Mouse (Mus musculus) kidney, embryonic 16.5 days (tissue): Measurements from ENCODE around the gene Selenof. TPM values are rescaled to one million over a fixed set of nuclear protein-coding genes. Genes with fewer than 3 reads are reported as not detected.

Experiments used
- ATAC-seq: fragments of 200-750 bp; cut with Nextera tagmentation; 2 replicates; pipeline ENCODE4 v1.8.0; 2017; ENCODE audit warnings: moderate TSS enrichment; ENCODE audit not compliant: low FRiP score, low TSS enrichment
- H3K27ac ChIP-seq: fragments of 300-500 bp; sonication (generic); 2 replicates; pipeline ENCODE4 v1.5.1; 2014; ENCODE audit warnings: low read length
- H3K27me3 ChIP-seq: fragments of 300-500 bp; sonication (generic); 2 replicates; pipeline ENCODE4 v1.6.1; 2014; ENCODE audit warnings: low read length, control low read depth, mixed read lengths; ENCODE audit not compliant: insufficient read depth
- H3K36me3 ChIP-seq: fragments of 300-500 bp; sonication (generic); 2 replicates; pipeline ENCODE4 v1.6.1; 2014; ENCODE audit warnings: low read length, control low read depth, mixed read lengths; ENCODE audit not compliant: insufficient read depth
- H3K4me1 ChIP-seq: fragments of 300-500 bp; sonication (generic); 2 replicates; pipeline ENCODE4 v1.6.1; 2014; ENCODE audit warnings: low read length, control low read depth, mixed read lengths; ENCODE audit not compliant: insufficient read depth
- H3K4me2 ChIP-seq: fragments of 300-500 bp; sonication (generic); replicated peaks from 2 replicates; pipeline ENCODE4 v1.6.1; 2014; ENCODE audit warnings: low read depth, low read length
- H3K4me3 ChIP-seq: fragments of 300-500 bp; sonication (generic); 2 replicates; pipeline ENCODE4 v1.5.1; 2014; ENCODE audit warnings: mild to moderate bottlenecking, low read length
- H3K9ac ChIP-seq: fragments of 300-500 bp; sonication (generic); replicated peaks from 2 replicates; pipeline ENCODE4 v1.6.1; 2014; ENCODE audit warnings: low read length
- H3K9me3 ChIP-seq: fragments of 300-500 bp; sonication (generic); 2 replicates; pipeline ENCODE4 v1.6.1; 2016; ENCODE audit warnings: low read length, control low read depth
- WGBS: fragments of 180-500 bp; shearing (Covaris S2); extraction: QIAGEN DNeasy Blood & Tissue Kit; methylation state at CpG from one replicate; pipeline ENCODE4 v1.1.7; 2014; 5-methylcytosine and 5-hydroxymethylcytosine counted together
- polyA plus RNA-seq: library from polyadenylated mRNA; unstranded; fragments of >200 nt; fragmentation: Nextera tagmentation; extraction: Ambion mirVana; gene quantifications from 2 replicates; pipeline ENCODE4 v1.2.1, GENCODE M21; 2015

Gene Selenof
- polyA plus RNA-seq, 1 experiment from 2014 or later: 709 TPM

DNA sequence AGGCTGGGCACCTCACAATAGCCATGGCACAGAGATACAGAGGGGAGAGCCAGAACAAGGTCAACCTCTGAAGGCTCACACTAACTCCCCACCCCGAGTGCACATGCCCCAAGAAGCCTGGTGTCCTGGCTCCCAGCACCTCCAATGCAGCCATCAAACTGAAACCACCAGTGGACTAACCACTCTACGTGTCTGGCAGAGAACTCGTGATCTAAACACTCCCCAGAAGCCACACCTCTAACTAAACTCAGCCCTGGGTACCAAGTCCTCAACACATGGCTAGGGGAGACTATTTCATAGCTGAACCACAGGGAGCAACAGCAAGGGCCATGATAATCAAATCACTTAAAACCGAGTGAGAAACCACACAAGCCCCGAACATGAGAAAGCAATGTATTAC is 11.8 kb upstream of the Selenof start:
- Histone ChIP-seq H3K4me1 (peaks cover 19% of the 10 kb centered on the region), H3K27ac (no peak overlapping the region), H3K4me3 (no peak overlapping the region), H3K9me3 (no peaks in the 10 kb centered on the region), H3K36me3 (no peaks in the 10 kb centered on the region), H3K27me3 (no peaks in the 10 kb centered on the region), H3K9ac (no peak overlapping the region), H3K4me2 (no peak overlapping the region)
- WGBS: 54% methylated on average over 5 of the region's 5 CpGs
- ATAC-seq: no peak

DNA sequence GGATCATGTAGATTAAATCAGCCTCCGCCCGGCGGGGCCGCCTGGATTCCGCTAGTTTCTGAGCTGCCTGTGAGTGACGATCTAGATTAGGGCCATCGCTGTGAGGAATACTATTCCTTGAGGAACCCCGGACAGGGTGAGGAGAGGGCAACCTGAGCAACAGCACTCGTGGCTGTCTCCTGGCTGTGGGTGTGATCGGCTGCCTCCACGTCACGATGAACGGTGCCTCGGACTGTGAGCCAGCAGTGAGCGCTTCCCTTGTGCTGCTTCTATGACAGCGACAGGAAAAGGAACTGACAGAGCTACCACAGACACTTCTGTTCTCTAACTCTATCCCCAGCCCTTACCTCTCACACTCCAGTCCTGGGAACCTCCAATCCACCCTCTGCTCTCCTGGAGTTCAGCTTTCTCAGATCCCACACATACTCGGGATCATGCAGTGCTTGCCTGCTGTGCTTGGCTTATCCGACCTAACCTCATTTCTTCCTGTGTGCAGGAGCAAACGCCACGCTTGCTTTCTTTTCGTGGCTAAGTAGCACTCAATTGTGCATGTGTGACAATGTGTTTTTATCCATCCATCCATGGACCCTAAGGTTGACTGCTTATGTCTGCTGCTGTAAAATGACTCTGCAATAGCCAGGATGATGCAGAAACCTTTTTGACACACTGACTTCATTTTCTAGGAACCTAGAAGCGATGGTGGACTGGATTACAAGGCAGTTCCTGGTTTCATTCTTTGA is 8.4 kb upstream of the Selenof start:
- H3K4me1 ChIP-seq: peaks cover 14% of the 10 kb centered on the region
- H3K4me2 ChIP-seq: no peak overlapping the region
- no peak overlapping the region for H3K4me3 ChIP-seq
- H3K9ac ChIP-seq: no peak overlapping the region
- H3K27ac ChIP-seq: no peak overlapping the region
- no peaks in the 10 kb centered on the region for H3K36me3 ChIP-seq
- 64% methylated on average over 22 of the region's 22 CpGs for WGBS
- no peaks in the 10 kb centered on the region for H3K9me3 ChIP-seq
- H3K27me3 ChIP-seq: no peaks in the 10 kb centered on the region
- ATAC-seq: peak; percentile 47; the same call in 1 of the 2 replicates

DNA sequence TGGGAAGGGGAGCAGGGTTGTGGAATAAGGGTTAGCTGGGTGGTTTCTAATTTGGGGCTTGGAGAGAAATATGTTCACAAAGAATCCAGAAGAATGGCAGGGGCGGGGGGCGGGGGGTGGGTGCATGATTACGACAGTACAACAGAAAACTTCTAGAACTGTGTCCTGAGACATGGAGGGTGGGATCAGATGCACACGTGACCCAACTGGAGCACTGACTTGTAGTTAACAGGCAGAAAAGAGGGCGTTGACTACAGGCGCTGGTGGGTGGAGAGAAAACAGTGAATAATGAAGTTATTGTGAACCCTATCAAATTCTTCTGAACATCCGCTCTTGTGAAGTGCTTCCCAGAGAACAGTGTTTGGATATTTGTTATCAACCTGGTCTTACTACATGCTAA is 6.2 kb upstream of the Selenof start:
- Histone ChIP-seq H3K27me3 (no peaks in the 10 kb centered on the region), H3K36me3 (no peaks in the 10 kb centered on the region), H3K27ac (no peak overlapping the region), H3K4me2 (no peak overlapping the region), H3K9me3 (no peaks in the 10 kb centered on the region), H3K9ac (no peak overlapping the region), H3K4me1 (peaks cover 10% of the 10 kb centered on the region; the same call in 1 of the 2 replicates), H3K4me3 (no peak overlapping the region)
- 90% methylated on average over 7 of the region's 7 CpGs for WGBS
- ATAC-seq: no peak

DNA sequence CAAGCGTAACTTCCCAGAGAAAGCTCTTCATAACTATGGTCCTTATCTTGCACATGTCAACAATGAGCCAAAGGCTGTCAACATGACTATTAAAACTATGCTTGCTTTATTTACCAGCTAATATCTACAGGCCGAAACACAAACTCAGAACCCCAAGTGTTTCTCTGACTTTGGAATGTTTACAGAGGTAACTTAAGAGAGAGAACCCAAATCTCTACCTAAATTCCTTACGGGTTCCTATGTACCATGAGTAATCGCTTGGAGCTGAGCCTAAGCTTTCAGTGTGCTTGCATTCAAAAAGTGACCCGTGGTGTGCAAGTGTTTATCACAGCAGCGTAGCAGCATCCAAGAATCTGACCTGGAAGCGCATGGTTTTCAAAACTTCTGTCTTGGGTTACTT is 4.9 kb upstream of the Selenof start:
- no peaks in the 10 kb centered on the region for H3K36me3 ChIP-seq
- H3K9me3 ChIP-seq: no peaks in the 10 kb centered on the region
- H3K27ac ChIP-seq: no peak overlapping the region
- no peak for ATAC-seq
- no peak overlapping the region for H3K4me2 ChIP-seq
- H3K27me3 ChIP-seq: no peaks in the 10 kb centered on the region
- H3K4me1 ChIP-seq: peaks cover 12% of the 10 kb centered on the region; the same call in 1 of the 2 replicates
- H3K4me3 ChIP-seq: no peak overlapping the region
- no peak overlapping the region for H3K9ac ChIP-seq
- WGBS: 83% methylated on average over 7 of the region's 7 CpGs

DNA sequence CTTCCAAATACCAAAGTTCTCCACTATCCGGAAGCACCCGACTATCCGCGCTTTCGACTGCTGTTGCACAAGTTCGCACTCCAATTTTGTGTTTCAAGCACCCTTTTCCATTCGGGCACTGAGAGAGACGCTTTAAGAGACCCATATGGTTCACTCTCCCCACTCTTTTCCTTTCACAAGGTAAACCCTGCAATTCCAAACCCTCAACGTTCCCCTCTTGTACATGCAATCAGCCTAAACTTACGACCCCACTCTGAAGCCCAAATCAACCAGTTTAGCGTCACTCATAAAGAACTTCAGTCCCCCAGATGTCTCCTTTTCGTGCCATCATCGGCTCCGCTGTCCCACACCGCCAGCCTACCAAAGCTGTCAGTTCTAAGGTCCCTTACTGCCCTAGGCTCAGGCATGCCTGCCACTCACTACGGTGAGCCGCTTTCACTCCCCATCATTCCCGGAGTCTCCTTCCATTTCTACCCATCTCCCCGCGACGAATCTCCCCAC is 1.2 kb upstream of the Selenof start:
- peak overlapping the region; percentile 92 for H3K9ac ChIP-seq
- H3K4me2 ChIP-seq: peak overlapping the region; percentile 95
- no peaks in the 10 kb centered on the region for H3K36me3 ChIP-seq
- H3K4me3 ChIP-seq: peak overlapping the region; percentile 90
- H3K27me3 ChIP-seq: no peaks in the 10 kb centered on the region
- ATAC-seq: no peak
- no peak overlapping the region for H3K27ac ChIP-seq
- H3K9me3 ChIP-seq: no peaks in the 10 kb centered on the region
- under 1% methylated on average over 21 of the region's 21 CpGs for WGBS
- peaks cover 28% of the 10 kb centered on the region; the same call in 1 of the 2 replicates for H3K4me1 ChIP-seq

DNA sequence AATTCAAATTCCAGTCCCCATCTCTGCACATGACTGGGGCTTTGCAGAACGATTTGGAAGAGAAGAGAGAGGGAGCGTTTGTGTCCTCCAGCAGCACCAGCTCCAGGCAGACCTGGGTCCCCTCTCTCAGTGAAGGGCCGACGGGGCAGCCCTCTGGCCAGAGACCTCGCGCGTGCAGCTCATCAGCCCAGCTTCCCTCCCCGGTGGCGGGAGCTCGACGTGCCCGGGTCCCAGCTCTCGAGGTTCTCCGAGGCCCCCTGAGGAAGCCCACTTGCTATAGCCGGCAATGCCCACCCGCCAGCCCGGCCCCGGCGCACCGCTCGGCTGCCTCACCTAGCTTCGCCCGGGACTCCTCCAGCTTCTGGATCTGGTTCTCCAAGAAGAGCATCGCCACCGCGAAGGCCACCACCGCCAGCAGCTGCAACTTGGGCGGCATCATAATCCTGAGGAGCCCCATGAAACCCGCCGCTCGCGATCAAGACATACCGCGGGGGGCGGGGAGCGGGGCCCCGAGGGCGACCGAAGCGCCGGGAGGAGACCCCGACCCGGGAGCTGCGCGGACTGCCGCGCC is 618 bp upstream of the Selenof start:
- Histone ChIP-seq H3K27ac (peak overlapping the region; percentile 77), H3K9me3 (no peaks in the 10 kb centered on the region), H3K36me3 (0 out of 2 replicates have a peak, but pooled peaks cover 2% of the 10 kb centered on the region), H3K27me3 (no peaks in the 10 kb centered on the region), H3K9ac (peak overlapping the region; percentile 92), H3K4me3 (peak overlapping the region; percentile 90), H3K4me1 (peaks cover 28% of the 10 kb centered on the region; the same call in 1 of the 2 replicates), H3K4me2 (peak overlapping the region; percentile 95)
- WGBS: 0% methylated on average over 34 of the region's 47 CpGs
- ATAC-seq: peak; percentile 27

DNA sequence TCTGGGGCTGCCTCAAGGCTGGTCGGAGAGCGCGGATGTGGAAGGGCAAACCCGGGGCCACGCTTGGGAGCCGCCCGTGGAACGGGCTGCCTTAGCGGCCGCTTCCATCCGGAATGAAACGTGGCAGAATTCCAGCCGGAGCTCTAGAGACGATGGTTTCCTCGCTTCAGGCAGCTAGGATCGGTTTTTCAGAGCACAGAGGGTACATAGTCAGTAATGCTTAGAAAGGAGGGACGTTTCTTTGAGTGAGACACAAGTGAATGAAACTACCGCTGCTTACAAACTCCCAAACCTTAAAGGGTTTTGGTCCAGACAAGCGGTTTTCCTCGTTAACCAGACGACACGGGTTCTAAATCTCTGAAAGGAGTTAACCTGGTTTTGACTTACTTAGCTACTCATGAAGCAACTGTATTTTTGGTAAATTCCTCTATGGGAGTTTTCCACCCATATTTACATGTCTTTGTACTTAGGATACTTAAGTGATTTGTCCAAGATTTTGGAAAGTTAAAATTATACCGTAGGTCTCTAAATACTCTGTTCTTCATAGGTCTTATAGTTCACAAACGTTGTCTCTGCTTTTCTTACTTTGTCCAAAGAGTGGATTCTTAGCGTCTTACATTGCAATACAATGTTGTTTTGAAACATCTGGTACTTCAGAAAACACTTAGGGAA is 848 bp downstream of the Selenof start:
- peaks cover 28% of the 10 kb centered on the region; the same call in 1 of the 2 replicates for H3K4me1 ChIP-seq
- peak overlapping the region; percentile 97 for H3K9ac ChIP-seq
- H3K9me3 ChIP-seq: no peaks in the 10 kb centered on the region
- peak overlapping the region; percentile 90 for H3K27ac ChIP-seq
- peak overlapping the region; percentile 59 for H3K4me2 ChIP-seq
- no peak for ATAC-seq
- under 1% methylated on average over 25 of the region's 25 CpGs for WGBS
- H3K4me3 ChIP-seq: peak overlapping the region; percentile 90
- H3K27me3 ChIP-seq: no peaks in the 10 kb centered on the region
- H3K36me3 ChIP-seq: 0 out of 2 replicates have a peak, but pooled peaks cover 6% of the 10 kb centered on the region

DNA sequence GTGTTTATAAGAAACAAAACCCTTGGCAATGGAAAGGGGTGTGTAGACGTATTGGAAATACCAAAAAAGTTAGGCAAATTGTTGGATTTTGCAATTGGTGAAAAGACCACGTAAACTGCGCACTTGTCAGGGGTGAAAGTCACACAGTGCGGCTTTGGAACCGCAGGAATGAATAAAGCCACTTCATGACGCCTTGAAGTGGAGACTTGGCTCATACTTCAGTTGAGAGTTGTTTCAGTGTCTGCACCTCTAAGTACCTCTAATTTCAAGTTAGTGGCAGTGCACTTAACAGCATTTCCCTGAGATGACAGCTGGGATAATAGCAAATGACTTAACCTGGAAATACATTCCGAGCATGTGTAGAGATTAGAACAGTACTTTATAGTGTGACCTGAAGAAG is 4.2 kb downstream of the Selenof start:
- H3K27ac ChIP-seq: no peak overlapping the region
- H3K9me3 ChIP-seq: no peaks in the 10 kb centered on the region
- 94% methylated on average over 7 of the region's 7 CpGs for whole genome bisulfite sequencing
- H3K27me3 ChIP-seq: no peaks in the 10 kb centered on the region
- H3K36me3 ChIP-seq: peaks cover 19% of the 10 kb centered on the region
- no peak overlapping the region for H3K4me3 ChIP-seq
- ATAC-seq: no peak
- H3K4me2 ChIP-seq: no peak overlapping the region
- H3K4me1 ChIP-seq: peaks cover 17% of the 10 kb centered on the region; the same call in 1 of the 2 replicates
- no peak overlapping the region for H3K9ac ChIP-seq

DNA sequence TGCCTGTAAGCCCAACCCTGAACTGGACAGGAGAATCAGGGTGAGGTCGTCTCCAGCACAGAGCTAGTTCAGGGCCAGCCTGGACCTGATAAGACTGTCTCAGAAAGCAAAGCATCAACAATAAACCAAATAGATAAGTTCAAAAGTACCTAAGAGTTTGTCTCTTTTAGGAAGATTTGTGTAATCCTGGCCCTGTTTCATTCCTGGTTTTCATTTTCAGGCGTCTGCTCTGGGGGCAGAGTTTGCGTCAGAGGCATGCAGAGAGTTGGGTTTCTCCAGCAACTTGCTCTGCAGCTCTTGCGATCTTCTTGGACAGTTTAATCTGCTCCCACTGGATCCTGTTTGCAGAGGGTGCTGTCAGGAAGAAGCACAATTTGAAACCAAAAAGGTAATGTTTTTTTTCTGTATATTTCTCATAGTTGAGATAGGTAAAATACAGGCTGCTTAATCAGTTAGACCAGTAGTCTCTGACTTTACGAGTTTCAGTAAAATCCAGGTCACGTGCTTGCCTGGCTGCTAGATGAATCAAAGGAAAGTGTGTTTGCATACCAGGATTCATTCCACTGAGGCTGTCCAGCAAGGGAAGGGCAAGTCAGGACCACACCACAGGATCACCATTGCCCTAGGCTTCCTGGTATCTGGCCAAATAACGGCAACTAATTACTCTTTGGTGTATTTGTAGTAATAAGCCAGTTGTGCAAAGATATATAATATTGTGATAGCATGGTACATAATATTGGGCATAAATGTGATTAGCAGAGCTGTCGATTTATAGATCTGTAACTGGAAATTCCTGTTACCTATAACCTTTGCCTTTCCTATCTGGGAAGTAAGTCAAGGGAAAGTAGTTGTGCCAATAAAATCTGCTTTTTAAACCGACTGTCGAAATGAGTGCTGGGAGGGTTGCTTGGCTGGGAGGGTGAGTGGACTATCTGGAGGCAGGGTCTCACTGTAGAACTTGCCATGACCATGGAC is 7.5 kb downstream of the Selenof start:
- H3K4me3 ChIP-seq: no peak overlapping the region
- WGBS: 75% methylated on average over 10 of the region's 10 CpGs
- H3K27ac ChIP-seq: no peak overlapping the region
- H3K9ac ChIP-seq: no peak overlapping the region
- peaks cover 34% of the 10 kb centered on the region for H3K36me3 ChIP-seq
- no peaks in the 10 kb centered on the region for H3K9me3 ChIP-seq
- H3K4me1 ChIP-seq: peaks cover 15% of the 10 kb centered on the region; the same call in 1 of the 2 replicates
- H3K27me3 ChIP-seq: no peaks in the 10 kb centered on the region
- H3K4me2 ChIP-seq: no peak overlapping the region
- no peak for ATAC-seq
